Mouse (Mus musculus) hindbrain, embryonic 14.5 days (tissue): ENCODE measurements at regions not wholly inside any gene's neighbourhood (a gene's known extent, or its start where the extent isn't known, plus 50 kb on each side); places are given as distances from the start of the nearest gene placed in this dataset.

ENCODE experiments used
- ATAC-seq: fragments of 200-750 bp; cut with Nextera tagmentation; 2 replicates; pipeline ENCODE4 v1.8.0; 2017; ENCODE audit warnings: moderate number of reproducible peaks, mild to moderate bottlenecking, moderate TSS enrichment, moderate library complexity; ENCODE audit not compliant: low FRiP score
- DNase-seq: peaks from one replicate; pipeline ENCODE4 v3.0.0-alpha.2; 2015; ENCODE audit warnings: low spot score
- H3K27ac ChIP-seq: fragments of 300-500 bp; sonication (generic); 2 replicates; pipeline ENCODE4 v1.5.1; 2014; ENCODE audit warnings: mild to moderate bottlenecking, moderate library complexity
- H3K27me3 ChIP-seq: fragments of 300-500 bp; sonication (generic); 2 replicates; pipeline ENCODE4 v1.6.1; 2014; ENCODE audit warnings: mild to moderate bottlenecking, low read length, mixed read lengths; ENCODE audit not compliant: control insufficient read depth, insufficient read depth
- H3K36me3 ChIP-seq: fragments of 300-500 bp; sonication (generic); replicated peaks from 2 replicates; pipeline ENCODE4 v1.6.1; 2014; ENCODE audit not compliant: control insufficient read depth, insufficient read depth
- H3K4me1 ChIP-seq: fragments of 300-500 bp; sonication (generic); replicated peaks from 2 replicates; pipeline ENCODE4 v1.6.1; 2014; ENCODE audit warnings: antibody characterized with exemption, low read length, mixed read lengths; ENCODE audit not compliant: control insufficient read depth, insufficient read depth
- H3K4me2 ChIP-seq: fragments of 300-500 bp; sonication (generic); replicated peaks from 2 replicates; pipeline ENCODE4 v1.6.1; 2014; ENCODE audit warnings: mild to moderate bottlenecking, moderate library complexity
- H3K4me3 ChIP-seq: fragments of 300-500 bp; sonication (generic); replicated peaks from 2 replicates; pipeline ENCODE4 v1.5.1; 2014; ENCODE audit warnings: mild to moderate bottlenecking, low read length
- H3K9ac ChIP-seq: fragments of 300-500 bp; sonication (generic); 2 replicates; pipeline ENCODE4 v1.6.1; 2014
- H3K9me3 ChIP-seq: fragments of 300-500 bp; sonication (generic); 2 replicates; pipeline ENCODE4 v1.6.1; 2016; ENCODE audit warnings: low read length; ENCODE audit not compliant: control insufficient read depth
- WGBS: fragments of 180-500 bp; shearing (Covaris S2); extraction: QIAGEN DNeasy Blood & Tissue Kit; methylation state at CpG from one replicate; pipeline ENCODE4 v1.1.7; 2014; 5-methylcytosine and 5-hydroxymethylcytosine counted together

GRCm38 (mm10) chr2:128449294-128449693 lies 141.7 kb upstream of the Spdye4c start:
- Histone ChIP-seq H3K9ac (no peak overlapping the region), H3K4me2 (no peak overlapping the region), H3K27me3 (no peaks in the 10 kb centered on the region), H3K36me3 (no peaks in the 10 kb centered on the region), H3K4me1 (no peaks in the 10 kb centered on the region), H3K9me3 (no peaks in the 10 kb centered on the region), H3K27ac (no peak overlapping the region), H3K4me3 (no peak overlapping the region)
- DNase-seq, result no peak
- 66% methylated on average over 3 of the region's 3 CpGs for WGBS
- ATAC-seq, result no peak

GRCm38 (mm10) chr2:128450045-128450444 lies 141.0 kb upstream of the Spdye4c start:
- Histone ChIP-seq H3K4me1 (no peaks in the 10 kb centered on the region), H3K27me3 (no peaks in the 10 kb centered on the region), H3K27ac (no peak overlapping the region), H3K36me3 (no peaks in the 10 kb centered on the region), H3K9me3 (no peaks in the 10 kb centered on the region), H3K9ac (no peak overlapping the region), H3K4me3 (no peak overlapping the region), H3K4me2 (no peak overlapping the region)
- WGBS, result 90% methylated on average over 4 of the region's 4 CpGs
- DNase-seq (no peak), ATAC-seq (no peak)

- Histone ChIP-seq H3K27me3 (no peaks in the 10 kb centered on the region), H3K4me2 (no peak overlapping the region), H3K27ac (no peak overlapping the region), H3K9me3 (no peaks in the 10 kb centered on the region), H3K36me3 (no peaks in the 10 kb centered on the region), H3K4me3 (no peak overlapping the region), H3K9ac (no peak overlapping the region), H3K4me1 (no peaks in the 10 kb centered on the region)
- 84% methylated on average over 5 of the region's 5 CpGs for WGBS
- DNase-seq (no peak), ATAC-seq (no peak)
These were observed 139.3 kb upstream of the Spdye4c start for GRCm38 (mm10) chr2:128451554-128452239.

- Histone ChIP-seq H3K4me2 (no peak overlapping the region), H3K36me3 (no peaks in the 10 kb centered on the region), H3K4me1 (no peaks in the 10 kb centered on the region), H3K9me3 (no peaks in the 10 kb centered on the region), H3K4me3 (no peak overlapping the region), H3K9ac (no peak overlapping the region), H3K27ac (no peak overlapping the region), H3K27me3 (no peaks in the 10 kb centered on the region)
- ATAC-seq (no peak), DNase-seq (no peak)
- WGBS, result 100% methylated on average over 1 of the region's 1 CpGs
These were observed 138.4 kb upstream of the Spdye4c start for GRCm38 (mm10) chr2:128452582-128452981.

GRCm38 (mm10) chr2:128454509-128454908 lies 136.5 kb upstream of the Spdye4c start:
- Histone ChIP-seq H3K27ac (no peak overlapping the region), H3K27me3 (no peaks in the 10 kb centered on the region), H3K4me3 (no peak overlapping the region), H3K9me3 (no peaks in the 10 kb centered on the region), H3K36me3 (no peaks in the 10 kb centered on the region), H3K4me2 (no peak overlapping the region), H3K4me1 (no peaks in the 10 kb centered on the region), H3K9ac (no peak overlapping the region)
- DNase-seq (no peak), ATAC-seq (no peak)
- 87% methylated on average over 13 of the region's 13 CpGs for WGBS

- whole genome bisulfite sequencing, result 88% methylated on average over 6 of the region's 6 CpGs
These were observed 133.3 kb upstream of the Spdye4c start for GRCm38 (mm10) chr2:128457591-128458209.

GRCm38 (mm10) chr2:128465214-128465984 lies 125.6 kb upstream of the Spdye4c start:
- no peak overlapping the region for H3K27ac ChIP-seq
- no peaks in the 10 kb centered on the region for H3K36me3 ChIP-seq
- no peaks in the 10 kb centered on the region for H3K4me1 ChIP-seq
- no peaks in the 10 kb centered on the region for H3K27me3 ChIP-seq
- no peak overlapping the region for H3K4me3 ChIP-seq
- no peak for ATAC-seq
- no peak overlapping the region for H3K9ac ChIP-seq
- no peaks in the 10 kb centered on the region for H3K9me3 ChIP-seq
- no peak for DNase-seq
- H3K4me2 ChIP-seq, result no peak overlapping the region
- 82% methylated on average over 6 of the region's 6 CpGs for WGBS

More at GRCm38 (mm10) chr2:128457591-128458209, 133.3 kb upstream of the Spdye4c start:
- ATAC-seq (no peak), DNase-seq (no peak)
- H3K36me3 ChIP-seq, result no peaks in the 10 kb centered on the region
- H3K4me2 ChIP-seq, result no peak overlapping the region
- H3K27me3 ChIP-seq, result no peaks in the 10 kb centered on the region
- H3K9me3 ChIP-seq, result no peaks in the 10 kb centered on the region
- no peak overlapping the region for H3K4me3 ChIP-seq
- no peak overlapping the region for H3K27ac ChIP-seq
- H3K9ac ChIP-seq, result no peak overlapping the region
- no peaks in the 10 kb centered on the region for H3K4me1 ChIP-seq

- 93% methylated on average over 8 of the region's 8 CpGs for WGBS
- Histone ChIP-seq H3K27me3 (no peaks in the 10 kb centered on the region), H3K9me3 (no peaks in the 10 kb centered on the region), H3K36me3 (no peaks in the 10 kb centered on the region), H3K27ac (no peak overlapping the region), H3K4me2 (no peak overlapping the region), H3K4me1 (no peaks in the 10 kb centered on the region), H3K9ac (no peak overlapping the region), H3K4me3 (no peak overlapping the region)
- no peak for DNase-seq
- ATAC-seq, result no peak
These were observed 123.3 kb upstream of the Spdye4c start for GRCm38 (mm10) chr2:128467490-128468245.

- H3K27ac ChIP-seq, result no peak overlapping the region
- DNase-seq, result no peak
- H3K27me3 ChIP-seq, result no peaks in the 10 kb centered on the region
- no peak for ATAC-seq
- H3K4me3 ChIP-seq, result no peak overlapping the region
- no peaks in the 10 kb centered on the region for H3K9me3 ChIP-seq
- H3K36me3 ChIP-seq, result no peaks in the 10 kb centered on the region
- H3K4me1 ChIP-seq, result no peaks in the 10 kb centered on the region
- WGBS, result 74% methylated on average over 2 of the region's 2 CpGs
- no peak overlapping the region for H3K4me2 ChIP-seq
- H3K9ac ChIP-seq, result no peak overlapping the region
These were observed 122.7 kb upstream of the Spdye4c start for GRCm38 (mm10) chr2:128468323-128468722.
